Mouse (Mus musculus): ENCODE results near the gene Rnf144a. TPM values are rescaled to one million over a fixed set of nuclear protein-coding genes. Genes with fewer than 3 reads are reported as not detected.

Gene Rnf144a
- polyA plus RNA-seq, 2 experiments, result 0.60 to 0.74 TPM

DNA sequence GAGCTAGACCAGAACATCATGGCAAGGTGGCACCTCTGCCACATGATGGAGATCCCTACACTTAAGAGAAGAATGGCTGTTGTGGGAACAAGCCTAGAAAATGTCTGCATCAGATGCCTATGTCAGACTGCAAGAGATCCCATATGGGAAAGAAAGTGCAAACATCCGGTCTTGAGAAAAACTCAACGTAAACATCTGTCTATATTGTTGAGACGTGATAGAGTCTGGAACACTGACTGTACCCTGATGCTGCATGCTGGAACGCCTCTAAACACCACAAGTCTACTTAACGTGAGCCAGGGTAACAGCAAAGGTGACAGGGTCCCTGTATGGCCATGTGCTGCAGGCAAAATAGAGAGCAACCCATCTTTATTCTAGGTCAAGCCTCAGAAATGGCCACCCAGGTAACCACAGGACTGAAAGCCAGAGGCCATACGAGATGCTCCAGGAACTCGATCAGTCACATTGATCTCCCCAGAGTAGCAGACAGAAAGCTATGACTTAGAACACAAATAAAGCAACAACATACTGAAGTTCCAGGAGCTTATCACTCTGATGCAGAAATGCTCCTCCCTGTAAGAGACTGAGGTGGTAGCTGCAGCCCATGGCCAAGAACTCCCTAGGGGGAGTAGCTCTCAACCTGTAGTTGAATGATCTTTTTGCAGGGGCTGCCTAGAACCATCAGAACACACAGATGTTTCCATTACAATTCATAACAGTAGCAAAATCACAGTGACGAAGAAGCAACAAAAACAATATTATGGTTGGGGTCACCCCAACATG lies 38.3 kb downstream of the Rnf144a start:
- Histone ChIP-seq H3K36me3 (replicated peaks; ENCODE audit: control insufficient read depth, insufficient read depth, low read depth) (no peaks in the 10 kb centered on the region), H3K4me1 (replicated peaks; ENCODE audit: control insufficient read depth in 2 of 2, insufficient read depth in 2 of 2, low read length in 1 of 2) (no peaks in the 10 kb centered on the region), H3K9ac (replicated peaks) (no peak overlapping the region), H3K4me3 (ENCODE audit: insufficient read depth in 1 of 2, low read depth in 2 of 2, low read length in 2 of 2) (no peak overlapping the region), H3K9me3 (ENCODE audit: control insufficient read depth, low read length) (no peaks in the 10 kb centered on the region), H3K27ac (no peak overlapping the region), H3K27me3 (ENCODE audit: control insufficient read depth, insufficient read depth, low read length) (no peaks in the 10 kb centered on the region), H3K4me2 (ENCODE audit: low read depth) (no peak overlapping the region)
- DNase-seq (ENCODE audit: low read depth in 3 of 3, low spot score in 3 of 3) (no peak), ATAC-seq (ENCODE audit: insufficient read depth) (no peak)
- WGBS (ENCODE audit: insufficient replicate concordance), result 59% methylated on average over 8 of the region's 8 CpGs
- TF ChIP-seq EP300 (IDR thresholded peaks at IDR 0.05; ENCODE audit: low read depth) (no peak), CTCF (IDR thresholded peaks at IDR 0.05; ENCODE audit: low read depth) (no peak)

DNA sequence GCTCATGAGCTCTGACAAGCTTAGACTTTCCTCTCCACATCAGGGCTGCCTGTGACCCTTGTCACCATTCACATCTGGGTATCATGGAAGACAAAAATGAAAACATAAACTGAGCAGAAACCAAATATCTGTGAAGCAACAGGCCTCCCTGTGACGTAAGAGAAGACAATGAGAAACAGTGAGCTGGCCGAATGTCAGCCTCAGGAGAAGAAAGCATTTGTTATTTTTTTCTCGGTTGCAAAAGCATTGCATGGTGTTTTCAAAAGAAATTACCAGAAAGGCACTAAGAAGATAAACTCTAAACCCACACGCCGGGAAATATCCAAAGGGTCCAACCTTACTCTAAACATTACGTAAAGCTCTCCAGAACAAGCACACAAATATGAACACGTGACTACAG lies 41.3 kb downstream of the Rnf144a start:
- H3K36me3 ChIP-seq (replicated peaks; ENCODE audit: control insufficient read depth, insufficient read depth, low read depth), result no peaks in the 10 kb centered on the region
- WGBS (ENCODE audit: insufficient replicate concordance), result 66% methylated on average over 7 of the region's 7 CpGs
- H3K4me1 ChIP-seq (replicated peaks; ENCODE audit: control insufficient read depth in 2 of 2, insufficient read depth in 2 of 2, low read length in 1 of 2), result no peaks in the 10 kb centered on the region
- no peak for ATAC-seq (ENCODE audit: insufficient read depth)
- H3K27ac ChIP-seq, result no peak overlapping the region
- H3K27me3 ChIP-seq (ENCODE audit: control insufficient read depth, insufficient read depth, low read length), result no peaks in the 10 kb centered on the region
- no peaks in the 10 kb centered on the region for H3K9me3 ChIP-seq (ENCODE audit: control insufficient read depth, low read length)
- H3K4me2 ChIP-seq (ENCODE audit: low read depth), result no peak overlapping the region
- no peak for DNase-seq (ENCODE audit: low read depth in 3 of 3, low spot score in 3 of 3)
- no peak overlapping the region for H3K9ac ChIP-seq (replicated peaks)
- H3K4me3 ChIP-seq (ENCODE audit: insufficient read depth in 1 of 2, low read depth in 2 of 2, low read length in 2 of 2), result no peak overlapping the region
- no peak for TF ChIP-seq EP300 (IDR thresholded peaks at IDR 0.05; ENCODE audit: low read depth)
- no peak for TF ChIP-seq CTCF (IDR thresholded peaks at IDR 0.05; ENCODE audit: low read depth)

DNA sequence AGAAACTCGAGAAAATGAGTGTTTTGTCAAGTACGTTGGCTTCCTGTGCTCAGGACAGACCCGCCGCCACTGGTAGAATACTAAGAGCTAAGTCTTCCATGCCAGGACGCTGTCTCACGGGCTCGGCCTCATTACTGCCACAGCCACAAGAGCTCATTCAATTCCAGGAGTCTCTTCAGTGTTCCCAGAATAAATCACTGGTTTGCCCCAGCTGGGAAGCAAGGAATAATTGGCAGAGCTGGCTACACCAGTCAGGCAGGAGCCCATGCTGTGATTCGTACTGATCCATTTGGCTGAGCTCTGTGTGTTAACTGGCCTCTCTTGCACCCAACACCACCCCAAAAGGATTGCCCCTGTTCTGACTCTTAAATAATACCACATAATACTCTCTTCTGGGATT lies 45.0 kb downstream of the Rnf144a start:
- Histone ChIP-seq H3K9ac (replicated peaks) (no peak overlapping the region), H3K4me3 (ENCODE audit: insufficient read depth in 1 of 2, low read depth in 2 of 2, low read length in 2 of 2) (no peak overlapping the region), H3K27me3 (ENCODE audit: control insufficient read depth, insufficient read depth, low read length) (no peaks in the 10 kb centered on the region), H3K9me3 (ENCODE audit: control insufficient read depth, low read length) (no peaks in the 10 kb centered on the region), H3K4me1 (replicated peaks; ENCODE audit: control insufficient read depth in 2 of 2, insufficient read depth in 2 of 2, low read length in 1 of 2) (no peaks in the 10 kb centered on the region), H3K27ac (no peak overlapping the region), H3K4me2 (ENCODE audit: low read depth) (no peak overlapping the region), H3K36me3 (replicated peaks; ENCODE audit: control insufficient read depth, insufficient read depth, low read depth) (no peaks in the 10 kb centered on the region)
- no peak for DNase-seq (ENCODE audit: low read depth in 3 of 3, low spot score in 3 of 3)
- TF ChIP-seq EP300 (IDR thresholded peaks at IDR 0.05; ENCODE audit: low read depth), result no peak
- WGBS (ENCODE audit: insufficient replicate concordance), result 72% methylated on average over 8 of the region's 8 CpGs
- ATAC-seq (ENCODE audit: insufficient read depth), result no peak

DNA sequence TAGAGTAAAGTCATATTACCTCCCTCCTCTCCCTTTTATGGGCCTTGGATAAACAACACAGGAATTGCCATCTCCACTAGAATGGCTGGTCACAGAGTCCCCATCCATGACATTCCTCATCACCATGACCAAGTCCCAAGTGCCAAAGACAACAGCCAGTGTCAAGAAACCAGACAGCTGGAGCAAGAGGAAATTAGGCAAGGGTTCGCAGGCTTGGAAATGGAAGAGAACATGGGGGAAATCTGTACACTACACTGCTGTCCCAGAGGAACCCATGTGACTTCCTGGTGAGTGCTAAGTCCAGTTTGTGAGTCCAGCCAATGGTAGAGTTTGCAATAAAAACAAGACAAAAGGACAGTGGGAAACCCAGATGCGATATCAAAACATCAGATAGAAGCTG lies 47.7 kb downstream of the Rnf144a start:
- Histone ChIP-seq H3K27me3 (ENCODE audit: control insufficient read depth, insufficient read depth, low read length) (no peaks in the 10 kb centered on the region), H3K9me3 (ENCODE audit: control insufficient read depth, low read length) (no peaks in the 10 kb centered on the region), H3K4me3 (ENCODE audit: insufficient read depth in 1 of 2, low read depth in 2 of 2, low read length in 2 of 2) (no peak overlapping the region), H3K4me1 (replicated peaks; ENCODE audit: control insufficient read depth in 2 of 2, insufficient read depth in 2 of 2, low read length in 1 of 2) (no peaks in the 10 kb centered on the region), H3K9ac (replicated peaks) (no peak overlapping the region), H3K4me2 (ENCODE audit: low read depth) (no peak overlapping the region), H3K36me3 (replicated peaks; ENCODE audit: control insufficient read depth, insufficient read depth, low read depth) (no peaks in the 10 kb centered on the region), H3K27ac (no peak overlapping the region)
- ATAC-seq (ENCODE audit: insufficient read depth) (no peak), DNase-seq (ENCODE audit: low read depth in 3 of 3, low spot score in 3 of 3) (no peak)
- 61% methylated on average over 2 of the region's 2 CpGs for WGBS (ENCODE audit: insufficient replicate concordance)
- TF ChIP-seq EP300 (IDR thresholded peaks at IDR 0.05; ENCODE audit: low read depth), result no peak
- no peak for TF ChIP-seq CTCF (IDR thresholded peaks at IDR 0.05; ENCODE audit: low read depth)

DNA sequence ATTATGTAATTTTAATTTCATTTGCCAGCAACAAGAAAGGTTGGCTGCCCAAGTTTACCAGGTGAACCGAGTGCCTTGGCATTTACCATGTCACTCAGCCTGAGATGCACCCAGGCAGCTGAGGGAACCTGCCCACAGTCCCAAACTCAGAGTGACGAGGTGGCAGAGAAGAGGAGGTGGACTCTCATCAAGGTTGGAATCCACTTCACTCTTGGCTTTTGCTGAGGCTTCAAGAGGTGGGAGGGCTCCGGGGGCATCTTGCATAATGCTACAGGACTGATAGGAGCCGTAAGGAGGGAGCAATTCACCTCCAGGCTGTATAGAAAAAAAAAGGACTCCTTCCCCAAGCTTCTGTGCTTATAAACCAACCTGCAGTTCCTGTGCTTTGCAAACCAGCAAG lies 48.7 kb downstream of the Rnf144a start:
- DNase-seq (ENCODE audit: low read depth in 3 of 3, low spot score in 3 of 3), result no peak
- no peaks in the 10 kb centered on the region for H3K36me3 ChIP-seq (replicated peaks; ENCODE audit: control insufficient read depth, insufficient read depth, low read depth)
- H3K9ac ChIP-seq (replicated peaks), result no peak overlapping the region
- TF ChIP-seq CTCF (IDR thresholded peaks at IDR 0.05; ENCODE audit: low read depth), result no peak
- TF ChIP-seq EP300 (IDR thresholded peaks at IDR 0.05; ENCODE audit: low read depth), result no peak
- H3K4me2 ChIP-seq (ENCODE audit: low read depth), result no peak overlapping the region
- H3K9me3 ChIP-seq (ENCODE audit: control insufficient read depth, low read length), result no peaks in the 10 kb centered on the region
- H3K4me3 ChIP-seq (ENCODE audit: insufficient read depth in 1 of 2, low read depth in 2 of 2, low read length in 2 of 2), result no peak overlapping the region
- ATAC-seq (ENCODE audit: insufficient read depth), result no peak
- H3K27ac ChIP-seq, result no peak overlapping the region
- H3K4me1 ChIP-seq (replicated peaks; ENCODE audit: control insufficient read depth in 2 of 2, insufficient read depth in 2 of 2, low read length in 1 of 2), result no peaks in the 10 kb centered on the region
- H3K27me3 ChIP-seq (ENCODE audit: control insufficient read depth, insufficient read depth, low read length), result no peaks in the 10 kb centered on the region
- WGBS (ENCODE audit: insufficient replicate concordance), result 47% methylated on average over 4 of the region's 4 CpGs
